Mouse (Mus musculus): Measurements from ENCODE around the gene Nedd9.

The Nedd9 gene

GRCm38 (mm10) chr13:41408374-41408952, 78.7 kb downstream of the Nedd9 start:
- DNase-seq, result no peak

- no peak for DNase-seq
Observed at GRCm38 (mm10) chr13:41405009-41405408, 82.2 kb downstream of the Nedd9 start.

GRCm38 (mm10) chr13:41403838-41404237, 83.3 kb downstream of the Nedd9 start:
- no peak for DNase-seq

GRCm38 (mm10) chr13:41402441-41403003, 84.6 kb downstream of the Nedd9 start:
- DNase-seq, result no peak

GRCm38 (mm10) chr13:41401775-41402174, 85.4 kb downstream of the Nedd9 start:
- no peak for DNase-seq

- no peak for DNase-seq
Observed at GRCm38 (mm10) chr13:41400289-41400688, 86.9 kb downstream of the Nedd9 start.

- DNase-seq, result no peak
Observed at GRCm38 (mm10) chr13:41392191-41392590, 95.0 kb downstream of the Nedd9 start.

- DNase-seq, result no peak
Observed at GRCm38 (mm10) chr13:41390698-41391097, 96.5 kb downstream of the Nedd9 start.

GRCm38 (mm10) chr13:41386581-41386980, 100.6 kb downstream of the Nedd9 start:
- no peak for DNase-seq

- no peak for DNase-seq
Observed at GRCm38 (mm10) chr13:41384896-41385295, 102.3 kb downstream of the Nedd9 start.

GRCm38 (mm10) chr13:41382635-41383034, 104.5 kb downstream of the Nedd9 start:
- DNase-seq, result no peak

GRCm38 (mm10) chr13:41381806-41382546, 105.2 kb downstream of the Nedd9 start:
- no peak for DNase-seq

GRCm38 (mm10) chr13:41381041-41381805, 105.9 kb downstream of the Nedd9 start:
- DNase-seq, result no peak

GRCm38 (mm10) chr13:41379951-41380465, 107.2 kb downstream of the Nedd9 start:
- DNase-seq, result no peak

- no peak for DNase-seq
Observed at GRCm38 (mm10) chr13:41378462-41378861, 108.7 kb downstream of the Nedd9 start.

- no peak for DNase-seq
Observed at GRCm38 (mm10) chr13:41377856-41378255, 109.3 kb downstream of the Nedd9 start.

GRCm38 (mm10) chr13:41377011-41377431, 110.1 kb downstream of the Nedd9 start:
- DNase-seq, result no peak

GRCm38 (mm10) chr13:41376111-41376510, 111.1 kb downstream of the Nedd9 start:
- DNase-seq, result no peak

GRCm38 (mm10) chr13:41375696-41376095, 111.5 kb downstream of the Nedd9 start:
- DNase-seq, result no peak

- DNase-seq, result no peak
Observed at GRCm38 (mm10) chr13:41374886-41375285, 112.3 kb downstream of the Nedd9 start.

- DNase-seq, result peak in 1 of 2 experiments; percentile 25
Observed at GRCm38 (mm10) chr13:41372555-41373460, 114.4 kb downstream of the Nedd9 start.

- no peak for DNase-seq
Observed at GRCm38 (mm10) chr13:41371547-41371946, 115.6 kb downstream of the Nedd9 start.

All from kidney, postnatal 25 days (tissue).